Mouse (Mus musculus): ENCODE data around the gene Cyp3a57. TPM values are rescaled to one million over a fixed set of nuclear protein-coding genes. Genes with fewer than 3 reads are reported as not detected.

Cyp3a57 gene
- polyA plus RNA-seq, 1 experiment from 2014 or later = not detected

GRCm38 (mm10) chr5:145433688-145434087 is 88.6 kb downstream of the Cyp3a57 start:
- Histone ChIP-seq H3K27ac (no peak overlapping the region), H3K4me1 (no peaks in the 10 kb centered on the region), H3K27me3 (ENCODE audit: poor library complexity, severe bottlenecking) (no peaks in the 10 kb centered on the region), H3K4me3 (no peak overlapping the region), H3K36me3 (replicated peaks) (no peaks in the 10 kb centered on the region), H3K9me3 (peaks cover 43% of the 10 kb centered on the region)
- DNase-seq (ENCODE audit: extremely low spot score, low spot score) = no peak
- whole genome bisulfite sequencing = 79% methylated on average over 1 of the region's 1 CpGs

Other genes starting within 250 kb of the Cyp3a57 start
- gene Arpc1b, start 231.1 kb upstream of the Cyp3a57 start, polyA plus RNA-seq (2016; fragmentation: Nextera tagmentation; extraction: Ambion mirVana) = 82.9 and 83.4 TPM in 2 replicates
- 148 and 151 TPM in 2 replicates for gene Pdap1, start 205.0 kb upstream of the Cyp3a57 start, polyA plus RNA-seq (2016; fragmentation: Nextera tagmentation; extraction: Ambion mirVana)
- 250 and 253 TPM in 2 replicates for gene Bud31, start 204.9 kb upstream of the Cyp3a57 start, polyA plus RNA-seq (2016; fragmentation: Nextera tagmentation; extraction: Ambion mirVana)
- gene Ptcd1, start 178.2 kb upstream of the Cyp3a57 start, polyA plus RNA-seq (2016; fragmentation: Nextera tagmentation; extraction: Ambion mirVana) = 17.5 and 18.9 TPM in 2 replicates
- 91.4 and 92.5 TPM in 2 replicates for gene Cpsf4, start 178.1 kb upstream of the Cyp3a57 start, polyA plus RNA-seq (2016; fragmentation: Nextera tagmentation; extraction: Ambion mirVana)
- gene Atp5j2, start 153.2 kb upstream of the Cyp3a57 start, polyA plus RNA-seq (2016; fragmentation: Nextera tagmentation; extraction: Ambion mirVana) = 508 and 509 TPM in 2 replicates
- 5.9 and 6.5 TPM in 2 replicates for gene Zkscan14, start 143.4 kb upstream of the Cyp3a57 start, polyA plus RNA-seq (2016; fragmentation: Nextera tagmentation; extraction: Ambion mirVana)
- gene Zkscan5, start 140.7 kb upstream of the Cyp3a57 start, polyA plus RNA-seq (2016; fragmentation: Nextera tagmentation; extraction: Ambion mirVana) = 18.4 and 18.9 TPM in 2 replicates
- 31.0 and 33.8 TPM in 2 replicates for gene Zfp655, start 113.6 kb upstream of the Cyp3a57 start, polyA plus RNA-seq (2016; fragmentation: Nextera tagmentation; extraction: Ambion mirVana)
- 0.42 and 0.46 TPM in 2 replicates for gene Zscan25, start 64.8 kb upstream of the Cyp3a57 start, polyA plus RNA-seq (2016; fragmentation: Nextera tagmentation; extraction: Ambion mirVana)
- not detected in 2 replicates for gene Cyp3a16, start 124.4 kb downstream of the Cyp3a57 start, polyA plus RNA-seq (2016; fragmentation: Nextera tagmentation; extraction: Ambion mirVana)
- gene Cyp3a41b, start 239.5 kb downstream of the Cyp3a57 start, polyA plus RNA-seq (2016; fragmentation: Nextera tagmentation; extraction: Ambion mirVana) = not detected in 2 replicates

Measured in forebrain, embryonic 10.5 days (tissue).